Mouse (Mus musculus): ENCODE measurements around the gene Ly6g6e. TPM values are rescaled to one million over a fixed set of nuclear protein-coding genes. Genes with fewer than 3 reads are reported as not detected.
"Not testable (repeated sequence)": the region's sequence is repeated elsewhere in the genome, so short reads cannot be mapped to it uniquely, and the experiment has no call there.

Ly6g6e gene
- polyA plus RNA-seq, 1 experiment: not detected

GRCm38 (mm10) chr17:35031880-35032279 is 44.8 kb upstream of the Ly6g6e start:
- H3K27me3 ChIP-seq (ENCODE audit: control insufficient read depth, insufficient read depth, insufficient read length): no peaks in the 10 kb centered on the region
- TF ChIP-seq USF1 (IDR thresholded peaks at IDR 0.05; ENCODE audit: low read depth) (no peak), CEBPB (IDR thresholded peaks at IDR 0.05; ENCODE audit: low read depth) (no peak), FOSL1 (IDR thresholded peaks at IDR 0.05; ENCODE audit: insufficient read depth, low read length, poor library complexity, severe bottlenecking) (no peak), MYOG (IDR thresholded peaks at IDR 0.05; ENCODE audit: control insufficient read depth, extremely low read depth, insufficient read length) (no peak), MAX (IDR thresholded peaks at IDR 0.05) (no peak), MYOD1 (IDR thresholded peaks at IDR 0.05; ENCODE audit: control insufficient read depth, insufficient read length, low read depth) (no peak), CTCF (IDR thresholded peaks at IDR 0.05; ENCODE audit: control insufficient read depth, insufficient read depth, insufficient read length) (no peak)
- H3K4me3 ChIP-seq (ENCODE audit: insufficient read depth, poor library complexity, severe bottlenecking): no peak overlapping the region

GRCm38 (mm10) chr17:35032323-35032870 is 44.3 kb upstream of the Ly6g6e start:
- H3K4me3 ChIP-seq (ENCODE audit: insufficient read depth, poor library complexity, severe bottlenecking): no peak overlapping the region
- no peaks in the 10 kb centered on the region for H3K36me3 ChIP-seq (ENCODE audit: control insufficient read depth, insufficient read depth)
- no peak for TF ChIP-seq USF1 (IDR thresholded peaks at IDR 0.05; ENCODE audit: low read depth)
- no peak for TF ChIP-seq MAX (IDR thresholded peaks at IDR 0.05)
- no peak for TF ChIP-seq CEBPB (IDR thresholded peaks at IDR 0.05; ENCODE audit: low read depth)
- no peaks in the 10 kb centered on the region for H3K79me2 ChIP-seq (ENCODE audit: control insufficient read depth, insufficient read depth)
- H3K79me3 ChIP-seq (ENCODE audit: low read depth): no peaks in the 10 kb centered on the region
- no peak overlapping the region for H3ac ChIP-seq (ENCODE audit: control insufficient read depth, insufficient read length, low read depth)
- no peaks in the 10 kb centered on the region for H3K27me3 ChIP-seq (ENCODE audit: control insufficient read depth, insufficient read depth, insufficient read length)

More at GRCm38 (mm10) chr17:35031880-35032279, 44.8 kb upstream of the Ly6g6e start:
- Histone ChIP-seq H3K36me3 (ENCODE audit: control insufficient read depth, insufficient read depth) (no peaks in the 10 kb centered on the region), H3K79me3 (ENCODE audit: low read depth) (no peaks in the 10 kb centered on the region), H3K79me2 (ENCODE audit: control insufficient read depth, insufficient read depth) (no peaks in the 10 kb centered on the region), H3ac (ENCODE audit: control insufficient read depth, insufficient read length, low read depth) (no peak overlapping the region)

- not testable (repeated sequence) for H3K79me3 ChIP-seq (ENCODE audit: low read depth); H3K36me3 ChIP-seq (ENCODE audit: control insufficient read depth, insufficient read depth); H3ac ChIP-seq (ENCODE audit: control insufficient read depth, insufficient read length, low read depth); H3K27me3 ChIP-seq (ENCODE audit: control insufficient read depth, insufficient read depth, insufficient read length); H3K79me2 ChIP-seq (ENCODE audit: control insufficient read depth, insufficient read depth); H3K4me3 ChIP-seq (ENCODE audit: insufficient read depth, poor library complexity, severe bottlenecking)
- peak; percentile 54 for TF ChIP-seq MYOD1 (IDR thresholded peaks at IDR 0.05; ENCODE audit: control insufficient read depth, insufficient read length, low read depth)
Observed at GRCm38 (mm10) chr17:35033703-35034102, 43.0 kb upstream of the Ly6g6e start.

GRCm38 (mm10) chr17:35034896-35035295 is 41.8 kb upstream of the Ly6g6e start:
- H3ac ChIP-seq (ENCODE audit: control insufficient read depth, insufficient read length, low read depth): no peak overlapping the region

GRCm38 (mm10) chr17:35039121-35039873 is 37.4 kb upstream of the Ly6g6e start:
- Histone ChIP-seq H3K4me3 (ENCODE audit: insufficient read depth, poor library complexity, severe bottlenecking) (no peak overlapping the region), H3ac (ENCODE audit: control insufficient read depth, insufficient read length, low read depth) (peak overlapping the region; percentile 39), H3K79me3 (ENCODE audit: low read depth) (no peaks in the 10 kb centered on the region), H3K27me3 (ENCODE audit: control insufficient read depth, insufficient read depth, insufficient read length) (no peaks in the 10 kb centered on the region), H3K79me2 (ENCODE audit: control insufficient read depth, insufficient read depth) (no peaks in the 10 kb centered on the region), H3K36me3 (ENCODE audit: control insufficient read depth, insufficient read depth) (no peaks in the 10 kb centered on the region)
- TF ChIP-seq CTCF (IDR thresholded peaks at IDR 0.05; ENCODE audit: control insufficient read depth, insufficient read depth, insufficient read length): no peak
- no peak for TF ChIP-seq FOSL1 (IDR thresholded peaks at IDR 0.05; ENCODE audit: insufficient read depth, low read length, poor library complexity, severe bottlenecking)
- no peak for TF ChIP-seq CEBPB (IDR thresholded peaks at IDR 0.05; ENCODE audit: low read depth)
- no peak for TF ChIP-seq USF1 (IDR thresholded peaks at IDR 0.05; ENCODE audit: low read depth)
- peak; percentile 90 for TF ChIP-seq MAX (IDR thresholded peaks at IDR 0.05)
- no peak for TF ChIP-seq MYOG (IDR thresholded peaks at IDR 0.05; ENCODE audit: control insufficient read depth, extremely low read depth, insufficient read length)
- TF ChIP-seq MYOD1 (IDR thresholded peaks at IDR 0.05; ENCODE audit: control insufficient read depth, insufficient read length, low read depth): peak; percentile 51

More at GRCm38 (mm10) chr17:35034896-35035295, 41.8 kb upstream of the Ly6g6e start:
- H3K36me3 ChIP-seq (ENCODE audit: control insufficient read depth, insufficient read depth): no peaks in the 10 kb centered on the region
- H3K79me2 ChIP-seq (ENCODE audit: control insufficient read depth, insufficient read depth): no peaks in the 10 kb centered on the region
- no peak for TF ChIP-seq MYOG (IDR thresholded peaks at IDR 0.05; ENCODE audit: control insufficient read depth, extremely low read depth, insufficient read length)
- no peak for TF ChIP-seq FOSL1 (IDR thresholded peaks at IDR 0.05; ENCODE audit: insufficient read depth, low read length, poor library complexity, severe bottlenecking)
- no peak for TF ChIP-seq USF1 (IDR thresholded peaks at IDR 0.05; ENCODE audit: low read depth)
- no peaks in the 10 kb centered on the region for H3K79me3 ChIP-seq (ENCODE audit: low read depth)
- H3K27me3 ChIP-seq (ENCODE audit: control insufficient read depth, insufficient read depth, insufficient read length): no peaks in the 10 kb centered on the region
- no peak overlapping the region for H3K4me3 ChIP-seq (ENCODE audit: insufficient read depth, poor library complexity, severe bottlenecking)

- no peak overlapping the region for H3ac ChIP-seq (ENCODE audit: control insufficient read depth, insufficient read length, low read depth)
- H3K79me3 ChIP-seq (ENCODE audit: low read depth): no peaks in the 10 kb centered on the region
- peaks cover under 1% of the 10 kb centered on the region for H3K79me2 ChIP-seq (ENCODE audit: control insufficient read depth, insufficient read depth)
- H3K4me3 ChIP-seq (ENCODE audit: insufficient read depth, poor library complexity, severe bottlenecking): no peak overlapping the region
- H3K27me3 ChIP-seq (ENCODE audit: control insufficient read depth, insufficient read depth, insufficient read length): no peaks in the 10 kb centered on the region
- no peaks in the 10 kb centered on the region for H3K36me3 ChIP-seq (ENCODE audit: control insufficient read depth, insufficient read depth)
- TF ChIP-seq MAX (IDR thresholded peaks at IDR 0.05) (no peak), USF1 (IDR thresholded peaks at IDR 0.05; ENCODE audit: low read depth) (no peak), FOSL1 (IDR thresholded peaks at IDR 0.05; ENCODE audit: insufficient read depth, low read length, poor library complexity, severe bottlenecking) (no peak), MYOD1 (IDR thresholded peaks at IDR 0.05; ENCODE audit: control insufficient read depth, insufficient read length, low read depth) (no peak), MYOG (IDR thresholded peaks at IDR 0.05; ENCODE audit: control insufficient read depth, extremely low read depth, insufficient read length) (no peak), CEBPB (IDR thresholded peaks at IDR 0.05; ENCODE audit: low read depth) (no peak), CTCF (IDR thresholded peaks at IDR 0.05; ENCODE audit: control insufficient read depth, insufficient read depth, insufficient read length) (no peak)
Observed at GRCm38 (mm10) chr17:35043794-35044193, 32.9 kb upstream of the Ly6g6e start.
